Mouse (Mus musculus) layer of hippocampus, adult 9-11 months (tissue): ENCODE measurements around the gene Tmem102.

ENCODE experiments used
- DNase-seq: peaks from one replicate; pipeline ENCODE4 v3.0.0; 2022

Gene Tmem102

DNA sequence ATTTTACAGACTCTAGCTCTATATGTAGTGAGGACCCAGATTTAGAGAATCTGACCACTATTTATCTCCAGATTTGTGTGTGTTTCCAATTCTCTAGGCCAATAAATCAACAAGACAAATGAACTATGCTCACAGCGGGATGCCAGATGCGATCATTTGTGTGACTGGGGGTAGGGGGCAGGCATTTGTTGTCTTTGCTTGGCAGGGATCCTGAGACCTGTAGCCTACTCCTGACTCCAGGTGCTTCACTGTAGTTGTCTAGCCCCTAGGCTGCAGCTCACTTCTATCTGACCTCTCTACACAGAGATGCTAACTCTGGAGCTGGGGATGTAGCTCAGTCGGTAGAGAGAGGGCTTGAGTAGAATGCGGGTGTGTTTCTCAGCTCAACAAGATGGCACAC lies 23.6 kb downstream of the Tmem102 start:
- no peak for DNase-seq

DNA sequence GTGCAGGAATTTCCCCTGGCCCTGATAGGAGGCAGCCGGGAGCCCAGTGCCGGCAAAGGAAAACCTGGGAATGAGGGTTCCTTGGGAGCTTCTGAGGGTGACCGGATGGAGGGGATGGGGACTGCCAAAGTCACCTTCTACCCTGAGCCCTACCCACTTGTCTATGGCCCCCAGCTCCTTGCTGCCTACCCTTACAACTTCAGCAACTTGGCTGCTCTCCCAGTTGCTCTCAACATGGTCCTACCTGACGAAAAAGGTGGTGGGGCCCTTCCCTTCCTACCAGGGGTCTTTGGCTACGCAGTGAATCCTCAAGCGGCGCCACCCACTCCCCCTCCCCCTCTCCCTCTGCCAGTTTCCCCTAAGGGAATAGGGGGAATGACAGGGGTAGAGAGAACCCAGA lies 26.4 kb downstream of the Tmem102 start:
- no peak for DNase-seq

DNA sequence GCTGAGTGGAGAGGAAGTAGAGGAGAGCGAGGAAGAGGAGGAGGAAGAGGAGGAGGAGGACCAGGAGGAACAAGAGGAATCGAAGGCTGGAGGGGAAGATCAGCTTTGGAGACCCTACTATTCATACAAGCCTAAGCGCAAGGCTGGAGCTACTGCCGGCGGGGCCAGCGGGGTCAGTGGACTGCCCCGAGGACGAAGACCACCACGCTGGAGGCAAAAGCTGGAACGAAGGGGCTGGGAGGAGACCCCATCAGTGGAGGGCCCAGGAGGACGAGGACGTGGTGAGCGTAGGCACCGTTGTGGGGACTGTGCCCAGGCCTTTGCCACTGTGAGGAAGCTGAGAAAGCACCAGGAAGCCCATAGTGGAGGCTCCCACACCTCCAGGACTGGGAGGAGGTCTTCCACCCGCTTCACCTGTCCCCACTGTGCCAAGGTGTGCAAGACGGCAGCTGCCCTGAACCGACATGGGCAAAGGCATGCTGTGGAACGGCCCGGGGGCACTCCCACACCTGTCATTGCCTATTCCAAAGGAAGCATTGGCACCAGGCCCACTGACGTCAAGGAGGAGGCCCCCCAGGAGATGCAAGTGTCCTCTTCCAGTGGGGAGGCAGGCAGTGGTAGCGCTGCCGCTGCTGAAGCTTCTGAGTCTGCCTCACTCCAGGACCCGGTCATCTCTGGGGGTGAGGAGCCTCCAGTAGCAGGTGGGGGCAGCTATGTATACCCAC lies 27.0 kb downstream of the Tmem102 start:
- DNase-seq, result no peak

DNA sequence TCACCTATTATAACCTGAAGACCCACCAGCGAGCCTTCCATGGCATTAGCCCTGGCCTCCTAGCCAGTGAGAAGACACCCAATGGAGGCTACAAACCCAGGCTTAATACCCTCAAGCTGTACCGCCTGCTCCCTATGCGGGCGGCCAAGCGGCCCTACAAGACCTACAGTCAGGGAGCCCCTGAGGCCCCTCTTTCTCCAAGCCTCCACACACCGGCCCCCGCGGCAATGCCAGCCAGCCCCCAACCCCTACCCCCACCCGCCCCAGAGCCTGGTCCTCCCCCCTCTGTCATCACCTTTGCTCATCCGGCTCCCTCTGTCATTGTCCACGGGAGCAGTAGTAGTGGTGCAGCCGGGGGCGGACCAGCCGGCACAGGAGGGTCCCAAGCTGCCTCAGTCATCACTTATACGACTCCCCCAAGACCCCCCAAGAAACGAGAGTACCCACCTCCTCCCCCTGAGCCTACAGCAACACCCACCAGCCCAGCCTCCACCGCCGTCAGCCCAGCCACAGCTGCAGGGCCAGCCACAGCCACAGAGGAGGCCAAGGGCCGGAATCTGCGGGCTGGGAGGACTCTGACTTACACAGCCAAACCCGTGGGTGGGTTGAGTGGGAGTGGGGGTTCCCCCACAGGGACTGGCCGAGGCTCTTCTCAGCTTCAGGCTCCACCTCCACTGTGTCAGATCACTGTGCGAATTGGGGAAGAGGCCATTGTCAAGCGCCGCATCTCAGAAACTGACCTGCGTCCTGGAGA lies 27.7 kb downstream of the Tmem102 start:
- no peak for DNase-seq

DNA sequence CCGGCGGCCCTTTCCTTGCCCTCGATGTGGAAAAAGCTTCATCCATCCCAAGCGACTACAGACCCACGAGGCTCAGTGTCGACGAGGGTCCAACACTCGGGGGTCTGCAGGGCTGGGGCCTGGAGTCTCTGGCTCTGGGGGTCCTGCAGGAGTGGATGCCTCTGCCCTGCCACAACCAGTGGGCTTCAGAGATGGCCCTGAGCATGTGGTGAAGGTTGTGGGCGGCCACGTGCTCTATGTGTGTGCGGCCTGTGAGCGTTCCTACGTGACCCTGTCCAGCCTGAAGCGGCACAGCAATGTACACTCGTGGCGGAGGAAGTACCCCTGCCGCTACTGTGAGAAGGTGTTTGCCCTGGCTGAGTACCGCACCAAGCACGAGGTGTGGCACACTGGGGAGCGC lies 28.9 kb downstream of the Tmem102 start:
- DNase-seq, result no peak

DNA sequence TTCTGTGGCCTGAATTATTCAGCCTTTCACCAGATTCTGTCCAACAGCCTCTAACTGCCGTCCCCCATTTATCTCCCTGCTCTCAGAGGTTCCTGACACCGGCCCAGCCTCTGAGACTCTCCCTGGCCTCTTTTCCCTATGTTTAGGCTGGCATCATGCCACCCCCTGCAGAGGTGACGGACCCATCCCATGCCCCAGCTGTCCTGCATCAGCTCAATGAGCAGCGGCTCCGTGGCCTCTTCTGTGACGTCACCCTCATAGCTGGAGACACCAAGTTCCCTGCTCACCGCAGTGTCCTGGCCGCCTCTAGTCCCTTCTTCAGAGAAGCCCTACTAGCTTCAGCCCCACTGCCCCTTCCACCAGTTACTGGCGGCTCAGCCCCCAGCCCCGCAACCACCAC lies 29.7 kb downstream of the Tmem102 start:
- DNase-seq, result no peak

DNA sequence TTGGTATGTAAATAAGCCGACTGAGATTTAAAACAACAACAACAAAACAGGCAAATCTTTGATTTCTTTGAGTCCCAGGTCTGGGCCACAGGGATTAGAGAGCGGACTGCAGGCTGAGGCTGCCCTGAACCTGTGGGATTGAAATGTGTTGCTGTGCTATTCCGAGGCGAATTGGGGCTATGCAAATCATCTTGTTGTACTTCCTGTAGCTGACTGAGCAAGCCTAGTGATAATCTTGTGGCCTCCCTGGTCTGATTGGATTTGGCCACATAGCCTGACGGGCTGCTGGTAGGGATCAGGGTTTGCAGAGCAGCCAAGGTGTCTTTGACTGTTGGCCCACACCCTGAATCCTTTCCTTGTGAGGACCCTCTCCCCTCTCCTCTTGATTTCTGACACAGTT lies 30.5 kb downstream of the Tmem102 start:
- no peak for DNase-seq

DNA sequence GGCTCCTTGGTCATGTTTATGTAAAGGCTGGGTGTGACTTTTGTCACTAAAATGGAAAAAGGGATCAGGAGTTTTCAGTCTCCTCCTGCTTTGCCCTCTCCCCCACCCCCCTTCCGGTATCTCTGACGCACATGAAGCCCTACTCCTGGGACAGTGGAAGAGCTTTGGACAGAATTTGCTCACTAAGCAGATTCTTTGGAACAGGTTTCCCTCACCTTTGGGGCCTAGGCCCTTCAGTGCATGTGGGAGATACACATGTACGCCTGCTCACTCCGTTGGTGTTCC lies 37.9 kb downstream of the Tmem102 start:
- no peak for DNase-seq

DNA sequence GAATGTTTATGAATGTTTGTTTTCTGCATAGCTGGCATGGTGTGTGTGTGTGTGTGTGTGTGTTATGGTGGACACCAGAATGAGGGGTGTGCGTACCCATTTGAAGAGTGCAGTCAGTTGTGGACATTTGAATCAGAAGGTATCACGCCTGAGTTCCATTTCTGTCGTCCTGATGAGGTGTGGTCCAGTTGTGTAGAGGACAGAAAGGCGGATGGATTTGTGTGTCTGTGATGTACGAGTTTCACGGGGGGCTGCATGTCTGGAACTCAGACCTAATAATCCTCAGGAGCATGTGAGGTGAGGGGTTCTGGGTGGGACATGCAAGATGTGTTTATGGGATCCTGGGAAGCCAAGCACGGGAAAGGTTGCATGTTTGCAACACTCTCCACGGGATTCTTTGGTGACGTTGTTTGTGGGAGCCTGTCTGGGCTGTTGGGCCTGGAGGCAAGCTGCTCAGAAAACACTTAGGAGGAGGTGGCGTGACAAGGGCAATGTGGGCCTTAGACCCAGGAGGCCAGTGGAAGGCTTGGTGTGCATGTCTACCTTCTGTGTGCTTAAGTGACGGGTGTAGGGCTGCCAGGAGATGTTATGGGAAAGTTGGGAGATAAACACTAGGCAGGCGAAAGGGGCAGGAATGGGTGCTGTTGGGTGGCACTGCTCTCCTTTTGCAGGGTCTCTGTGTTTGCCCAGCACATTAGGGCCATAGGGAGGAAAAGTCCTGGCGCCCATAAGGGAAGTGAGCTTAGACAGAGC lies 38.4 kb downstream of the Tmem102 start:
- no peak for DNase-seq

DNA sequence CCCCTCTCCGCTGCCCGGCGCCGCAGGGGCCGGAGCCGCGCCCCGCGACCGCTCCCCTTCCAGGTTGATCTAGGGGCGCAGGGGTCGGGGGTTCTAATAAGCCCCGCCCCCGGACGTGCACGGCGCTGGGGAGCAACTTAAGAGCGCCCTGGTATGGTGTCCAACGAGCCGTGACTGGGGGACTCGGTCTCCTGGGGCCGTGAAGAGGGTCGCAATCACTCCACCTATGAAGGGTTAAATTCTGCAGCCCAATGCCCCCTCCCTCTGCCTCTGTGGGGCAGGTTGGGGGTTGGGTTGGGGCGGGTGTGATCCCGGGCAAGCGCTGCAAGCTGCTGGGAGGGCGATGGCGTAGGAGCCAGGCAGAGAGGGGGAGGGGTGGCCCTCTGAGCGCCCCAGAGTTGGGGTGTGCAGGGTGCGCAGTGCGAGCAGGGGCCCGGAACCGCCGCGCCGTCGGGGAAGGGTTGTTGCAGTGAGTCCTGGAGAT lies 39.3 kb downstream of the Tmem102 start:
- peak; percentile 76 for DNase-seq

DNA sequence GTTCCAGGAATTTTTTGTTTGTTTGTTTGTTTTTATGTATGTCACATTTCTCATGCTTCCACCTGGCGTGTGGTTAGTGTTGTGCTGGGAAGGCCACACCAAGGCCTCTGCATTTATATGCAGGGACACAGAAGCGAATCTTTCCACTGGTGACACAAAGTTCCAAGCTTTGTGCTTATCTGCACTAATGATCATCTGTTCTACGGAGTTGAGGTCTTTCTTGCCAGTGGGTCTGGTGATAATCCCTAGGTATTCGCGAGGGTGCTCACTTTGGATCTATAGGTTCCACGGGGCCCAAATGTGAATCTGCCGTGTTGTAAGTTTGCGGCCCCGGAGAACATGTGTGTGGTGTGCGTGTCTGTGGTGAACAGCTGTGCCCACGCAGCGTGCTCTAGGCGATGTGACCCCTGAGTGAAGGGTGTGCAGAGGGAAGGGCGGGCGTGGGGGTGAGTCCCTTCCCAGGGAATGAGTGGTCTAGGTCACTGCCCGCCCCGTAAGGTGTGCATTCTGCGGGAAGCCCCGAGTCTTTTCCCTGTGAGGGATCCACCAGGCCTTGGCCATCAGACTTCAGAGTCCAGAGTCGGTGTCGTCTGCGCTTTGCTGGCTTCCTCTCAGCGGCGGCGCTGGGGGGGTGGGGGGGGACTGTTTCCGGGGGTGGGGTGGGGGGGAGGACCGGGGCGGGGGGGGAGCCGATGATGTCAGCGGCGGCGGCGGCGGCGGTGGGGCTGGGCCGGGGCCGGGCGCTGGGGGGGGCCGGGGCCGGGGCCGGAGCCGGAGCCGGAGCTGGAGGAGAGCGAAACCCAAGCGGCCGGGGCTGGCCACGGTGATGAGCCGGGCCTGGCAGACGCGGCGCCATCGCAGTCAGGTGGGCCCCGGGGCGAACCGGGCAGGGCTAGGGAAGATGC lies 40.0 kb downstream of the Tmem102 start, which contains the start of gene Zbtb4:
Gene Zbtb4, plus strand, starts transcription at position 692 of the 905 bp plus-strand sequence.
- peak; percentile 38 for DNase-seq

DNA sequence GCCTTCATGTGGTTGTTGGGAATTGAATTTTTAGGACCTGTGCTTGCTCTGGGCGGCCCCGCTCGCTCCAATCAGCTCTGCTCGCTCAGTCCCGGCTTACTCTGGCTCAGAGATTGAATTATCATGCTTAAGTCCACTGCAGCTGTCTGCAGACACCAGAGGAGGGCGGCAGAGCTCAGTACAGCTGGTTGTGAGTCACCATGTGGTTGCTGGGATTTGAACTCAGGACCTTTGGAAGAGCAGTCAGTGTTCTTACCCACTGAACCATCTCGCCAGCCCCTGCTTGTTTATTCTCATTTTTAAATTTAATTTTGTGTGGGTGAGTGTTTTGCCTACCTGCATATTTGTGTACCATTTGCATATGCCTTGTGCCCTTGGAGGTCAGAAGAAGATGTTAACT lies 41.9 kb downstream of the Tmem102 start:
- DNase-seq, result no peak

DNA sequence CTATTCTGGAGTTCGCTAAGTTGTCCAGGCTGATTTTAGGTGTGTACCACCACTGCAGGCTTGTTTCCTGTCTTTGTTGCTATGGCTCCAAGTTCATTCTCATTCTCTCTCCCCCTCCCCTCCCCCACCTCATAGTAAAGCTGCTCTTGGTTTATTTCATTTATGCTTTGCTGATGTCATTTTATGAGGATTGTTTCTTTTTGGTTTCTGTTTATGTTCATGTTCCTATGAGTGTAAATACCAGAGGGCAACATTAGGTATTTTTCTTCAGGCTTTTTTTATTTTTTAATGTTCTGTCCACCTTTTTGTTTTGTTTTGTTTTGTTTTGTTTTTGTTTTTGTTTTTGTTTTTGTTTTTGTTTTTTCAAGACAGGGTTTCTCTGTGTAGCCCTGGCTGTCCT lies 43.6 kb downstream of the Tmem102 start, which contains the start of gene Slc35g3:
Gene Slc35g3, minus strand, starts transcription at position 101 of the 400 bp plus-strand sequence.
- no peak for DNase-seq

DNA sequence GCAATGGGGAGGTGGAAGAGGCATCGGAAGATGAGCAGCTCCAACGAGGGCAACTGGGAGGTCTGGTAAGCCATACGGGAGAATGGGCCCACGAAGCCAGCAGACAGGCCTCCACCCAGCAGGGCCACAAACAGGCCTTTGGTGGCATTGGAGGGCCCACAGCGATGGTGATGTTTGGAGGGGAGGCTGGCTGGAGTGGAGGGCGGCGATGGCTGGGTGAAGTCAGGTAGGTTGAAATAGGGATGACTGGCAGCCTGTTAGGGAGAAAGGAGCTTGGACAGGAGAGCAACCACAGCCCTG lies 44.6 kb downstream of the Tmem102 start:
- no peak for DNase-seq

DNA sequence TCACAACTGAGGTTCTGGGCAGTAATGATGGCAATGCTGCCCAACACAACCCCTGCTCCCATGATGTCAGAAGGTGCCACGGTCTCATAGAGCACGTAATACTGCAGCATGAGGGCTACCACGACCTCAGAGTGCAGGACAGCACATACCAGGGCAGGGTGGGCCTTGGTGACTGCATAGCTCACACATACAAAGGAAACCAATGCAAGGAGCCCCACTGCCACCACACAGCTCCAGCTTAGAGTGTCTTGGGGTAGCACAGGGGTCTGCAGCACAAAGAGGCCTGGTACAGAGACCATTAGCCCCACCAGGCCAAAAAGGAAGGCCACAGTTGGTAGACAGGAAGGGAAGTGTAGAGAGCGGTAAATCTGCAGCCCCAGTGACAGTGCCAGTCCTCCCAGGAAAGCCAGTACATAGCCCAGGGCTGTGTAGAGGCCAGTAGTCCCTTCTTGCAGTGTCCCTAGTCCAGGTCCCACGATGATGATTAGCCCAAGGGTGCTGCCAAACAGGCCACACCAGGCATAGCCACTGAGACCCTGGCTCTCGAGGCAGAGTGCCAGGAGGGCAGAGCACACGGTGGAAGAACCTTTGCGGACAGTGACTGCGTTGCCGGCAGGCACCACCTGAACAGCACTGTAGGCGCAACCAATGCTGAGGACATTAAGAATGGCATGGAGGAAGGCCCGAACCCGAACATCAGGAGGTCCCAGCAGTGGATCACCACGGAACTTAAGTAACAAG lies 45.1 kb downstream of the Tmem102 start:
- DNase-seq, result no peak

DNA sequence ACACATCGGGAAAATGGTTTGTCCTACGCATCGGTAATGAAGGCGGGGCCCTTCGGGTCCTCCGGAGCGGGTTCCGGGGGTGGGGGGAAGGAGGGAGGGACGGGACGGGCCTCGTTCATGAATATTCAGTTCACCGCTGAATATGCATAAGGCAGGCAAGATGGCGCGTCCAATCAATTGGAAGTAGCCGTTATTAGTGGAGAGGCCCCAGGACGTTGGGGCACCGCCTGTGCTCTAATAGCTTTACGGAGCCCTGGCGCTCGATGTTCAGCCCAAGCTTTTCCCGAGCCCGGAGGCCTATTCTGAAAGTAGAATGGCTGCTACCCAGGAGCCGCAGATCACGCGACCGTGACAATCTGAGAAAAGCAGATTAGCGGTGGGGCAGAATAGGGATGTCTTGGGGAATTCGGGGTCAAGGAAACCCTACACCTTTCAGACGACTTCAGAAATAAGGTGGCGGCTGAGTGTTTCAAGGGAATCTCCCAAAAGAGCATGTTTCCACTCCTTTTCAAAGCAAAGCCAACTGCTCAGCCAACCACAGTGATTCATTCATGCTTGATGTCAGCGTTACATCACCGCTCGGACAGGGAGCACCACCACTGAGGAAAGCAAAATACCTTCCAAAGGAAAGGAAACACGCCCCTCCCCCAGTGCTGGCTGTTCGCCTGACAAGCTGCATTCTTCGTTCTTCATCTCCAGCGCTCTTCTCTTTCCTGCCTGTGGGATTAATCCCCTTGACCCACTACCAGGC lies 46.3 kb downstream of the Tmem102 start:
- DNase-seq, result peak; percentile 93

DNA sequence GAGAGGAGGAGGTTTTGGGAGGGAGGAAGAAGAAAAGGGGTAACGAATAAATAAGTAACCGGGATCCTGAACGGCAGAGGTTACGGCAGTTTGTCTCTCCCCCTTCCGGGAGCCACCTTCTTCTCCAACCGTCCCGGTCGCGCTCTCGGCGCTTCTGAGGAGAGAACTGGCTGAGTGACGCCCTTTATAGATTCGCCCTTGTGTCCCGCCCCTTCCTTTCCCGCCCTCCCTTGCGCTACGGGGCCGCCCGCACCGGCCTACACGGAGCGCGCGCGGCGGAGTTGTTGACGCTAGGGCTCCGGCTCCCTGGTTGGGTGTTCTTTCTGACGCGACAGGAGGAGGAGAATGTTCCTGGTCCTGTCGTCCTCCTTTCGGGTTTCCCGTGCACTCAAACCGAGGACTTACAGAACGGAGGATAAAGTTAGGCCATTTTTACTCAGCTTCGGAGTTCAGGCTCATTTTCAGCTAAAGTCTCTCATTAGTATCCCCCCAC lies 46.9 kb downstream of the Tmem102 start, which contains the start of gene Polr2a:
Gene Polr2a, minus strand, starts transcription at position 160 of the 493 bp plus-strand sequence.
- DNase-seq, result peak; percentile 97

DNA sequence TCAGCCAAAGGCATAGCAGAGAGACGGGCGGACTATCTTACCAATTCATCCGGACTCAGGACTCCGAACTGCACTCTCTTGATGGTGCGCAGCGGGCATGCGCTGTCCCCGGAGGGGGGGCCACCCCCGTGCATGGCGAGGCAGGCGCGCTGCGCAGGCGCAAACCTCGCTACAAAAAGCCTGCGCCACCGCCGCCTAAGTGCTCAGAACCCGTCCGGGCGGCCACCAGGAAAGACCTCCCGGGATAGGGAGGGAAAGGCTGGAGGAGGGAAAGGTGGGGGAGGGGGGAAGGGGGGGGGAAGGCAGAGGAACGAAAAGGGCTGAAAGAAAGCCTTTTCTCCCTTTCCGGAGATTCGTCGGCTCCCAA lies 47.4 kb downstream of the Tmem102 start:
- peak; percentile 96 for DNase-seq

DNA sequence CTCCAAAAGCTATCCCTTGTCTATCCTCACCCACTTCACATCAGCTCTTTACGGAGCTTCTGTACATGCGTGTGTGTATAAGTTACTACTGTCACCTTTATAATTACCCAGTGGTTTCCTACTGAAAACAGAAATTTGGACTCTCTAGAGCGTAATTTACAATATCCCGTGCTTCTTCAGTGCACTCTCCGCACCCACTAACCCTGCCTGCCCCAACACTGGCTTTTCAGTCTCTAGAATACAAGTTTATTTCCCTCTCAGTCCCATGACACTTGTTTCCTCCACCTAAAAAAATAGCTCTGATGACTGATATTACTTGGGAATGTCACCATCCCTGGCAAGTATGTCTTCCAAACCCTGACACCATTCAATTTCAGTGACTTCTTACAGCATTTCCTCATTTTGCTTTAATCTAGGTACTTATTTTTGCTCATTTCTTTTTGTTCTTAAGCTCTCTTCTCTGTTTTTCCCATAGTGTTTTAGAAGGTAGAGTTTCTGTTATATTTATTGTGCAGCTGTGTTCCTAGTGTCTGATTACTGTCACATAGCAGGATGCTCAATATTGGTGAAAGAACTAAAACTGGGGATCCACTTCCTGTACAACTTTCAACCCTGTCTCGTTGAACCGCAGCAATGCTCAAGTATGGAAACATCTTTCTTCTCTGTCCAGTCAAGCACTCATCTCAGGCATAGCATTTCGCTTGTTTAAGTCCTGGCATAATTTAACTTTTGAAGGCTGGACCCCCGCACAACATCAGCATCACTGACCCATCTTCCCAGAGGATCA lies 47.9 kb downstream of the Tmem102 start:
- DNase-seq, result no peak

DNA sequence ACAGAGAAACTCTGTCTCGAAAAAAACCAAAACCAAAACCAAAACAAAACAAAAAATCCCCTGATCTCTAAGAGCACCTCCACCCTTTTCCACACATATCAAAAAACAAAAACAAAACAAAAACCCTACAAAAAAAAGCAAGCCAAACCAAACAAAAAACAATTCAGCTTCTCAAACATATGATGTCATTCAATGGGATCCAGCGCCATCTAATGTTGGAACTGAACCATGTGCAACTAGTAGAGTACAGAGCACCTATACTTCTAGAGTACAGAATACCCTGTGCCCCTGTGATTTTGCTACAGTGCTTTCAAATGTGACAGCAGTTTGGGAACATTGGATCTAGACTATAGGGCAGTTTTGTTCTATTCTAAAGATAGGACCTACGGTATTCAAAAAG lies 50.7 kb downstream of the Tmem102 start:
- no peak for DNase-seq
